Mouse (Mus musculus): Measurements from ENCODE around the gene Tle4. TPM values are rescaled to one million over a fixed set of nuclear protein-coding genes. Genes with fewer than 3 reads are reported as not detected.

The Tle4 gene
- total and polyA plus RNA-seq, 3 experiments = 13.2 to 32.7 (median 15.4) TPM

DNA sequence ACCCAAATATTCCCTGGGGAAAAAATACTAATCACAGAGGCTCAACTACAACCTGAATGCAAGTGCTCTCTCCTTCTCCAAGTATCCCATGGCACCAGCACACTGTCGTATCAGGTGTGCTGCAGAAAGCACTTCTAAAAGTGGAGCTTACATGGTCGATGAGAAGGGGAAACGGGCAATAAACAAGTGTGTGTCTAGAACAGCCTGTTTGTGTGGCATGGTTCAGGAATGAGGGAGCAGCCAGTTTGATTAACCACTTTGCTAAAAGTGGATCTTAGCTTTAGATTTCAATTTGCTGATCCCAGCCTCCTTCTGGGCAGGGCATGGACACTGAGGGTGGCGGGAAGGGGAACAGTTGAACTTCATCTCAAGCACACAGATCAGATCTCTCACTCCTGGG lies 12.1 kb downstream of the Tle4 start:
- Histone ChIP-seq H3K4me1 (ENCODE audit: insufficient read depth, low read depth, low read length) (peaks cover 13% of the 10 kb centered on the region), H3K9me3 (replicated peaks) (no peaks in the 10 kb centered on the region), H3K27me3 (ENCODE audit: insufficient read depth, low read length) (no peaks in the 10 kb centered on the region), H3K4me3 (ENCODE audit: low read depth, low read length) (no peak overlapping the region), H3K36me3 (replicated peaks) (peaks cover 42% of the 10 kb centered on the region)
- no peak for ATAC-seq (ENCODE audit: extremely low read depth, insufficient number of reproducible peaks, low FRiP score, poor library complexity, severe bottlenecking)
- DNase-seq (ENCODE audit: low spot score) = no peak
- no peak for TF ChIP-seq CTCF (IDR thresholded peaks at IDR 0.05; ENCODE audit: low read depth, low read length)
- no peak for TF ChIP-seq TAL1 (conservative IDR thresholded peaks at IDR 0.05; ENCODE audit: low read depth, low read length)
- TF ChIP-seq GATA1 (IDR thresholded peaks at IDR 0.05; ENCODE audit: borderline replicate concordance, low read length) = no peak
- TF ChIP-seq GATA2 (IDR thresholded peaks at IDR 0.05; ENCODE audit: borderline replicate concordance, low read depth, low read length) = no peak
- TF ChIP-seq POLR2AphosphoS5 (IDR thresholded peaks at IDR 0.05; ENCODE audit: insufficient replicate concordance, low read depth, low read length) = no peak

DNA sequence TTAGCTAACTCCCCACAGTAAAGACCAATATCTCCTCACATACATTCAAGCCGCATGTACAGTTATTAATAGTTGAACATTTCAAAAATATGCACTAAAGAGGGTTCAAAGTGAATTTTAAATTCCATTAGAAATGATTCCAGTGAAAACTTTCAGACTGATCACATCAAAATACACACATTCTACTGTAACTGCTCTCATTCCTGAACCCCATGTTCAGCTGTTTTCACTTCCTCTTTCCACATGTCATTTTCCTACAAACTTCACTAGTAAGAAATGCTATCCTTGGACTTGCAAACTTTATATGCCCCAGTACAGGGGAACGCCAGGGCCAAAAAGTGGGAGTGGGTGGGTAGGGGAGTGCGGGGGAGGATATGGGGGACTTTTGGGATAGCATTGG lies 12.6 kb downstream of the Tle4 start:
- Histone ChIP-seq H3K4me3 (ENCODE audit: low read depth, low read length) (no peak overlapping the region), H3K9me3 (replicated peaks) (no peaks in the 10 kb centered on the region), H3K27me3 (ENCODE audit: insufficient read depth, low read length) (no peaks in the 10 kb centered on the region), H3K4me1 (ENCODE audit: insufficient read depth, low read depth, low read length) (peaks cover 12% of the 10 kb centered on the region), H3K36me3 (replicated peaks) (peaks cover 39% of the 10 kb centered on the region)
- TF ChIP-seq GATA1 (IDR thresholded peaks at IDR 0.05; ENCODE audit: borderline replicate concordance, low read length) (no peak), POLR2AphosphoS5 (IDR thresholded peaks at IDR 0.05; ENCODE audit: insufficient replicate concordance, low read depth, low read length) (no peak), TAL1 (conservative IDR thresholded peaks at IDR 0.05; ENCODE audit: low read depth, low read length) (no peak), CTCF (IDR thresholded peaks at IDR 0.05; ENCODE audit: low read depth, low read length) (no peak), GATA2 (IDR thresholded peaks at IDR 0.05; ENCODE audit: borderline replicate concordance, low read depth, low read length) (no peak)
- DNase-seq (ENCODE audit: low spot score) = no peak
- no peak for ATAC-seq (ENCODE audit: extremely low read depth, insufficient number of reproducible peaks, low FRiP score, poor library complexity, severe bottlenecking)

DNA sequence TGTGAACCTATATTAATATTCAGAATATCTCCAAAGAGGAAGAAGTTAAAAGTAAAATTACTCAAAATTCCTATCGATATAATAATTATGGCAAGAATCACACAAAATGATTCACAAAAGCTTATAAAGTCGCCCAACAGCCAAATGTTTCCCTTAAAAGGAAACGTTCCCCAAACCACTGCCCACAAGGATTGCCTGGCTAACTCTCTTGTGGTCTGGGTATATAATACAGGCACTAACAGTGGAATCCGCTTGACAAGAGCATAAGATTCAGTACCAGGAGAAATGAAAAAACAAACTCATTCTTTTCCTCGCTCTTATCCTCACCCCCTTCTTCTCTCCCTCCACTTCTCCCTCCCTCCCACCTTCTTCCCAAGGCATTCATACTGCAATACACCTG lies 19.2 kb downstream of the Tle4 start:
- no peaks in the 10 kb centered on the region for H3K9me3 ChIP-seq (replicated peaks)
- no peak overlapping the region for H3K4me3 ChIP-seq (ENCODE audit: low read depth, low read length)
- H3K27me3 ChIP-seq (ENCODE audit: insufficient read depth, low read length) = no peaks in the 10 kb centered on the region
- DNase-seq (ENCODE audit: low spot score) (no peak), ATAC-seq (ENCODE audit: extremely low read depth, insufficient number of reproducible peaks, low FRiP score, poor library complexity, severe bottlenecking) (no peak)
- H3K4me1 ChIP-seq (ENCODE audit: insufficient read depth, low read depth, low read length) = peaks cover 24% of the 10 kb centered on the region
- H3K36me3 ChIP-seq (replicated peaks) = peaks cover 23% of the 10 kb centered on the region
- no peak for TF ChIP-seq POLR2AphosphoS5 (IDR thresholded peaks at IDR 0.05; ENCODE audit: insufficient replicate concordance, low read depth, low read length)
- TF ChIP-seq TAL1 (conservative IDR thresholded peaks at IDR 0.05; ENCODE audit: low read depth, low read length) = no peak
- no peak for TF ChIP-seq GATA1 (IDR thresholded peaks at IDR 0.05; ENCODE audit: borderline replicate concordance, low read length)
- no peak for TF ChIP-seq GATA2 (IDR thresholded peaks at IDR 0.05; ENCODE audit: borderline replicate concordance, low read depth, low read length)
- no peak for TF ChIP-seq CTCF (IDR thresholded peaks at IDR 0.05; ENCODE audit: low read depth, low read length)

DNA sequence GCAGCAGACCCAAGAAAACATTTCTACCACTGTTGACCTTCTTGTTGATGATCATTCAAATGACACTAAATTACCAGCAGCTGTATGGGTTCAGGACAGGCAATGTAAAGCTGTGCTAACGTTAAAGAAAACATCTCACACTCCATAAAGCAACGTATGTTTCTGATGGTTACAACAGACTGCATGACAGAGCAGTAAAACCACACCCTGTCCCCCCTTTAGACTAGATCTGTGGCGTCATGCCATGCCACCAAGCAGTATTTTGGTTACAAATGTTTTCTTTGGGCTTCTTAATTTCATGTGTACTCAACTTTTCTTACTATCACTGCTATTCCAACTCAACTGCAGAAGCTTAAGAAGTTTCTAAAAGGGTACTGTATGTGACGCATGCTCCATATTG lies 19.8 kb downstream of the Tle4 start:
- H3K4me3 ChIP-seq (ENCODE audit: low read depth, low read length) = no peak overlapping the region
- no peak; the same call in 1 of the 2 replicates for ATAC-seq (ENCODE audit: extremely low read depth, insufficient number of reproducible peaks, low FRiP score, poor library complexity, severe bottlenecking)
- no peaks in the 10 kb centered on the region for H3K27me3 ChIP-seq (ENCODE audit: insufficient read depth, low read length)
- TF ChIP-seq POLR2AphosphoS5 (IDR thresholded peaks at IDR 0.05; ENCODE audit: insufficient replicate concordance, low read depth, low read length) = no peak
- TF ChIP-seq GATA2 (IDR thresholded peaks at IDR 0.05; ENCODE audit: borderline replicate concordance, low read depth, low read length) = no peak
- TF ChIP-seq TAL1 (conservative IDR thresholded peaks at IDR 0.05; ENCODE audit: low read depth, low read length) = no peak
- TF ChIP-seq CTCF (IDR thresholded peaks at IDR 0.05; ENCODE audit: low read depth, low read length) = no peak
- no peak for TF ChIP-seq GATA1 (IDR thresholded peaks at IDR 0.05; ENCODE audit: borderline replicate concordance, low read length)
- H3K9me3 ChIP-seq (replicated peaks) = no peaks in the 10 kb centered on the region
- H3K36me3 ChIP-seq (replicated peaks) = peaks cover 25% of the 10 kb centered on the region
- DNase-seq (ENCODE audit: low spot score) = no peak
- peaks cover 24% of the 10 kb centered on the region for H3K4me1 ChIP-seq (ENCODE audit: insufficient read depth, low read depth, low read length)

DNA sequence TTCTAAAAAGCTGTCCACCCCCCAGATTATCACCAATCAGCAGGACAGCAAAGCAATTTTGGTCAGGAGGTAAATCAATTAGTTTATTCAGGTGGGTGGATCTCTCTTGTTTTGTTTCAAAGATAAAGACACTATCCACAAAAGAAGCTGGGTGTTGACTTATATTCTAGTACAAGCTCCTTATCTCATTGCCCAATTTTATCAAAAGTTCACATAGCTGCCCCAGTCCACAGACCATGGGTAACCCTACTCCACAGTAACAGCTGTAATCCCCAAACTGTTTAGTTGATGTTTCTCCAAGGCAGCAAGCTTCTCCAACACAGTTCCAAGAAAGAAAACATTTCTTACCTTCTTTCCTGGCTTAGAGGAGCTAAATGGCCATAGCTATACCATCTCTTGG lies 21.5 kb downstream of the Tle4 start:
- Histone ChIP-seq H3K27me3 (ENCODE audit: insufficient read depth, low read length) (no peaks in the 10 kb centered on the region), H3K4me3 (ENCODE audit: low read depth, low read length) (no peak overlapping the region), H3K9me3 (replicated peaks) (no peaks in the 10 kb centered on the region), H3K36me3 (replicated peaks) (peaks cover 22% of the 10 kb centered on the region), H3K4me1 (ENCODE audit: insufficient read depth, low read depth, low read length) (peaks cover 24% of the 10 kb centered on the region)
- ATAC-seq (ENCODE audit: extremely low read depth, insufficient number of reproducible peaks, low FRiP score, poor library complexity, severe bottlenecking) (peak; percentile 34; the same call in 1 of the 2 replicates), DNase-seq (ENCODE audit: low spot score) (no peak)
- no peak for TF ChIP-seq GATA2 (IDR thresholded peaks at IDR 0.05; ENCODE audit: borderline replicate concordance, low read depth, low read length)
- no peak for TF ChIP-seq CTCF (IDR thresholded peaks at IDR 0.05; ENCODE audit: low read depth, low read length)
- no peak for TF ChIP-seq TAL1 (conservative IDR thresholded peaks at IDR 0.05; ENCODE audit: low read depth, low read length)
- TF ChIP-seq GATA1 (IDR thresholded peaks at IDR 0.05; ENCODE audit: borderline replicate concordance, low read length) = no peak
- no peak for TF ChIP-seq POLR2AphosphoS5 (IDR thresholded peaks at IDR 0.05; ENCODE audit: insufficient replicate concordance, low read depth, low read length)

DNA sequence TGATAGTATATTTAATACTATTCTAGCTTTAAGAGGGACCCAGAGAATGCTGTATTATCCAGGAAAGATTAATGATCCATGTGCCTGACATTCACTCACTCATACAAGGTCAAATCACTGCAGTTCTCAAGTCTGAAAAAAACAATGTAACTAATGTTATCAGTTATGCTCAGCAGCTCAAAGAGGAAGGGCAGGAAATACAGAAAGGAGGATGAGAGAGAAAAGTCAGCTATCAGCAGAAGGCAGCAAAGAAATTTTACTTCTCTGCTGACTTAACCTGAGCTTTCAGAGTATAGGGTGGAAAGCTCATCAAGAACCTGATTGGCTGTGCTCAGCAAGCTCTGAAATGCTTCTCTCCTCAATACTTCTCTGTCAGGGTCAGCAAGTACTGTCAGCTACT lies 29.0 kb downstream of the Tle4 start:
- DNase-seq (ENCODE audit: low spot score) (no peak), ATAC-seq (ENCODE audit: extremely low read depth, insufficient number of reproducible peaks, low FRiP score, poor library complexity, severe bottlenecking) (peak; percentile 8; the same call in 1 of the 2 replicates)
- TF ChIP-seq GATA2 (IDR thresholded peaks at IDR 0.05; ENCODE audit: borderline replicate concordance, low read depth, low read length) = no peak
- TF ChIP-seq POLR2AphosphoS5 (IDR thresholded peaks at IDR 0.05; ENCODE audit: insufficient replicate concordance, low read depth, low read length) = no peak
- no peak for TF ChIP-seq TAL1 (conservative IDR thresholded peaks at IDR 0.05; ENCODE audit: low read depth, low read length)
- no peak for TF ChIP-seq GATA1 (IDR thresholded peaks at IDR 0.05; ENCODE audit: borderline replicate concordance, low read length)
- no peak for TF ChIP-seq CTCF (IDR thresholded peaks at IDR 0.05; ENCODE audit: low read depth, low read length)
- H3K27me3 ChIP-seq (ENCODE audit: insufficient read depth, low read length) = no peaks in the 10 kb centered on the region
- no peaks in the 10 kb centered on the region; the same call in 1 of the 2 replicates for H3K4me1 ChIP-seq (ENCODE audit: insufficient read depth, low read depth, low read length)
- no peak overlapping the region for H3K4me3 ChIP-seq (ENCODE audit: low read depth, low read length)
- H3K9me3 ChIP-seq (replicated peaks) = no peaks in the 10 kb centered on the region
- peaks cover 10% of the 10 kb centered on the region for H3K36me3 ChIP-seq (replicated peaks)
